Mouse (Mus musculus): ENCODE measurements at regions not wholly inside any gene's neighbourhood (a gene's known extent, or its start where the extent isn't known, plus 50 kb on each side); places are given as distances from the start of the nearest gene placed in this dataset.
A peak's percentile ranks its signal among the peaks of the same experiment; 100 is the strongest.

GRCm38 (mm10) chr19:28732998-28733397 lies 53.1 kb upstream of the Glis3 start:
- Histone ChIP-seq H3K9ac (ENCODE audit: low read length) (no peak overlapping the region), H3K9me3 (ENCODE audit: control insufficient read depth, low read length) (no peaks in the 10 kb centered on the region), H3K27me3 (ENCODE audit: control insufficient read depth, insufficient read depth, low read length) (no peaks in the 10 kb centered on the region), H3K4me1 (replicated peaks; ENCODE audit: control insufficient read depth, insufficient read depth, low read length) (no peaks in the 10 kb centered on the region), H3K4me3 (ENCODE audit: low read depth, low read length) (no peak overlapping the region), H3K4me2 (ENCODE audit: low read depth, low read length, severe bottlenecking) (no peak overlapping the region), H3K27ac (ENCODE audit: low read depth, low read length) (no peak overlapping the region), H3K36me3 (ENCODE audit: control insufficient read depth, insufficient read depth, low read length) (no peaks in the 10 kb centered on the region)
- ATAC-seq (replicated peaks; ENCODE audit: low FRiP score) (no peak), DNase-seq (ENCODE audit: low spot score) (no peak)
- 91% methylated on average over 5 of the region's 5 CpGs for WGBS

GRCm38 (mm10) chr19:28733781-28734180 lies 53.9 kb upstream of the Glis3 start:
- Histone ChIP-seq H3K36me3 (ENCODE audit: control insufficient read depth, insufficient read depth, low read length) (no peaks in the 10 kb centered on the region), H3K4me3 (ENCODE audit: low read depth, low read length) (no peak overlapping the region), H3K27me3 (ENCODE audit: control insufficient read depth, insufficient read depth, low read length) (no peaks in the 10 kb centered on the region), H3K9me3 (ENCODE audit: control insufficient read depth, low read length) (no peaks in the 10 kb centered on the region), H3K27ac (ENCODE audit: low read depth, low read length) (no peak overlapping the region), H3K4me1 (replicated peaks; ENCODE audit: control insufficient read depth, insufficient read depth, low read length) (no peaks in the 10 kb centered on the region), H3K9ac (ENCODE audit: low read length) (no peak overlapping the region), H3K4me2 (ENCODE audit: low read depth, low read length, severe bottlenecking) (no peak overlapping the region)
- DNase-seq (ENCODE audit: low spot score) (no peak), ATAC-seq (replicated peaks; ENCODE audit: low FRiP score) (no peak)
- 82% methylated on average over 6 of the region's 6 CpGs for WGBS

- DNase-seq (ENCODE audit: low spot score), result no peak
- no peak overlapping the region for H3K4me3 ChIP-seq (ENCODE audit: low read depth, low read length)
- H3K4me2 ChIP-seq (ENCODE audit: low read depth, low read length, severe bottlenecking), result no peak overlapping the region
- no peak overlapping the region for H3K9ac ChIP-seq (ENCODE audit: low read length)
- no peaks in the 10 kb centered on the region for H3K27me3 ChIP-seq (ENCODE audit: control insufficient read depth, insufficient read depth, low read length)
- 88% methylated on average over 5 of the region's 5 CpGs for WGBS
- no peaks in the 10 kb centered on the region for H3K36me3 ChIP-seq (ENCODE audit: control insufficient read depth, insufficient read depth, low read length)
- H3K9me3 ChIP-seq (ENCODE audit: control insufficient read depth, low read length), result no peaks in the 10 kb centered on the region
- no peaks in the 10 kb centered on the region for H3K4me1 ChIP-seq (replicated peaks; ENCODE audit: control insufficient read depth, insufficient read depth, low read length)
- ATAC-seq (replicated peaks; ENCODE audit: low FRiP score), result no peak
- H3K27ac ChIP-seq (ENCODE audit: low read depth, low read length), result no peak overlapping the region
Measured at GRCm38 (mm10) chr19:28743176-28743793, 63.4 kb upstream of the Glis3 start.

- no peak for ATAC-seq (replicated peaks; ENCODE audit: low FRiP score)
Measured at GRCm38 (mm10) chr19:28745105-28745504, 65.2 kb upstream of the Glis3 start.

GRCm38 (mm10) chr19:28745534-28745933 lies 65.7 kb upstream of the Glis3 start:
- no peaks in the 10 kb centered on the region for H3K4me1 ChIP-seq (replicated peaks; ENCODE audit: control insufficient read depth, insufficient read depth, low read length)
- no peak for ATAC-seq (replicated peaks; ENCODE audit: low FRiP score)
- no peak overlapping the region for H3K4me2 ChIP-seq (ENCODE audit: low read depth, low read length, severe bottlenecking)
- 84% methylated on average over 8 of the region's 8 CpGs for WGBS
- H3K27me3 ChIP-seq (ENCODE audit: control insufficient read depth, insufficient read depth, low read length), result no peaks in the 10 kb centered on the region
- no peaks in the 10 kb centered on the region for H3K36me3 ChIP-seq (ENCODE audit: control insufficient read depth, insufficient read depth, low read length)
- no peak overlapping the region for H3K9ac ChIP-seq (ENCODE audit: low read length)
- DNase-seq (ENCODE audit: low spot score), result no peak
- H3K9me3 ChIP-seq (ENCODE audit: control insufficient read depth, low read length), result no peaks in the 10 kb centered on the region
- H3K27ac ChIP-seq (ENCODE audit: low read depth, low read length), result no peak overlapping the region
- H3K4me3 ChIP-seq (ENCODE audit: low read depth, low read length), result no peak overlapping the region

More at GRCm38 (mm10) chr19:28745105-28745504, 65.2 kb upstream of the Glis3 start:
- Histone ChIP-seq H3K4me3 (ENCODE audit: low read depth, low read length) (no peak overlapping the region), H3K27ac (ENCODE audit: low read depth, low read length) (no peak overlapping the region), H3K9ac (ENCODE audit: low read length) (no peak overlapping the region), H3K4me1 (replicated peaks; ENCODE audit: control insufficient read depth, insufficient read depth, low read length) (no peaks in the 10 kb centered on the region), H3K36me3 (ENCODE audit: control insufficient read depth, insufficient read depth, low read length) (no peaks in the 10 kb centered on the region), H3K27me3 (ENCODE audit: control insufficient read depth, insufficient read depth, low read length) (no peaks in the 10 kb centered on the region), H3K4me2 (ENCODE audit: low read depth, low read length, severe bottlenecking) (no peak overlapping the region), H3K9me3 (ENCODE audit: control insufficient read depth, low read length) (no peaks in the 10 kb centered on the region)
- WGBS, result 95% methylated on average over 2 of the region's 2 CpGs
- no peak for DNase-seq (ENCODE audit: low spot score)

- Histone ChIP-seq H3K4me2 (ENCODE audit: low read depth, low read length, severe bottlenecking) (no peak overlapping the region), H3K9ac (ENCODE audit: low read length) (no peak overlapping the region), H3K27ac (ENCODE audit: low read depth, low read length) (no peak overlapping the region), H3K36me3 (ENCODE audit: control insufficient read depth, insufficient read depth, low read length) (no peaks in the 10 kb centered on the region), H3K27me3 (ENCODE audit: control insufficient read depth, insufficient read depth, low read length) (no peaks in the 10 kb centered on the region), H3K9me3 (ENCODE audit: control insufficient read depth, low read length) (no peaks in the 10 kb centered on the region), H3K4me1 (replicated peaks; ENCODE audit: control insufficient read depth, insufficient read depth, low read length) (no peaks in the 10 kb centered on the region), H3K4me3 (ENCODE audit: low read depth, low read length) (no peak overlapping the region)
- 94% methylated on average over 8 of the region's 8 CpGs for WGBS
- DNase-seq (ENCODE audit: low spot score) (no peak), ATAC-seq (replicated peaks; ENCODE audit: low FRiP score) (no peak)
Measured at GRCm38 (mm10) chr19:28751091-28751490, 71.2 kb upstream of the Glis3 start.

- Histone ChIP-seq H3K4me2 (ENCODE audit: low read depth, low read length, severe bottlenecking) (no peak overlapping the region), H3K4me3 (ENCODE audit: low read depth, low read length) (no peak overlapping the region), H3K36me3 (ENCODE audit: control insufficient read depth, insufficient read depth, low read length) (no peaks in the 10 kb centered on the region), H3K27ac (ENCODE audit: low read depth, low read length) (no peak overlapping the region), H3K4me1 (replicated peaks; ENCODE audit: control insufficient read depth, insufficient read depth, low read length) (no peaks in the 10 kb centered on the region; the same call in 1 of the 2 replicates), H3K9me3 (ENCODE audit: control insufficient read depth, low read length) (no peaks in the 10 kb centered on the region), H3K27me3 (ENCODE audit: control insufficient read depth, insufficient read depth, low read length) (no peaks in the 10 kb centered on the region), H3K9ac (ENCODE audit: low read length) (no peak overlapping the region)
- 44% methylated on average over 7 of the region's 7 CpGs for WGBS
- no peak for ATAC-seq (replicated peaks; ENCODE audit: low FRiP score)
- DNase-seq (ENCODE audit: low spot score), result peak; percentile 78
Measured at GRCm38 (mm10) chr19:28758854-28759253, 76.0 kb upstream of the Slc1a1 start.

- Histone ChIP-seq H3K27me3 (ENCODE audit: control insufficient read depth, insufficient read depth, low read length) (no peaks in the 10 kb centered on the region), H3K27ac (ENCODE audit: low read depth, low read length) (no peak overlapping the region), H3K36me3 (ENCODE audit: control insufficient read depth, insufficient read depth, low read length) (no peaks in the 10 kb centered on the region), H3K9me3 (ENCODE audit: control insufficient read depth, low read length) (no peaks in the 10 kb centered on the region), H3K4me2 (ENCODE audit: low read depth, low read length, severe bottlenecking) (no peak overlapping the region), H3K4me1 (replicated peaks; ENCODE audit: control insufficient read depth, insufficient read depth, low read length) (no peaks in the 10 kb centered on the region; the same call in 1 of the 2 replicates), H3K4me3 (ENCODE audit: low read depth, low read length) (no peak overlapping the region), H3K9ac (ENCODE audit: low read length) (no peak overlapping the region)
- 78% methylated on average over 11 of the region's 11 CpGs for WGBS
- no peak for DNase-seq (ENCODE audit: low spot score)
- ATAC-seq (replicated peaks; ENCODE audit: low FRiP score), result no peak
Measured at GRCm38 (mm10) chr19:28764795-28765360, 70.0 kb upstream of the Slc1a1 start.

GRCm38 (mm10) chr19:28768218-28768617 lies 66.6 kb upstream of the Slc1a1 start:
- Histone ChIP-seq H3K4me1 (replicated peaks; ENCODE audit: control insufficient read depth, insufficient read depth, low read length) (no peaks in the 10 kb centered on the region), H3K9me3 (ENCODE audit: control insufficient read depth, low read length) (no peaks in the 10 kb centered on the region), H3K27ac (ENCODE audit: low read depth, low read length) (no peak overlapping the region), H3K9ac (ENCODE audit: low read length) (no peak overlapping the region), H3K36me3 (ENCODE audit: control insufficient read depth, insufficient read depth, low read length) (no peaks in the 10 kb centered on the region), H3K4me2 (ENCODE audit: low read depth, low read length, severe bottlenecking) (no peak overlapping the region), H3K27me3 (ENCODE audit: control insufficient read depth, insufficient read depth, low read length) (no peaks in the 10 kb centered on the region), H3K4me3 (ENCODE audit: low read depth, low read length) (no peak overlapping the region)
- DNase-seq (ENCODE audit: low spot score), result no peak
- ATAC-seq (replicated peaks; ENCODE audit: low FRiP score), result no peak
- WGBS, result 57% methylated on average over 5 of the region's 5 CpGs
